Mouse (Mus musculus) stomach, postnatal 0 days (tissue): ENCODE results near the gene Kdm2a.

Source experiments
- CTCF ChIP-seq: IDR thresholded peaks from 2 replicates; pipeline ENCODE4 v1.5.1; 2016; ENCODE audit warnings: antibody characterized with exemption, low read depth, mild to moderate bottlenecking, moderate library complexity
- EP300 ChIP-seq: optimal IDR thresholded peaks from 2 replicates; pipeline ENCODE3; 2016; ENCODE audit warnings: antibody characterized with exemption

DNA sequence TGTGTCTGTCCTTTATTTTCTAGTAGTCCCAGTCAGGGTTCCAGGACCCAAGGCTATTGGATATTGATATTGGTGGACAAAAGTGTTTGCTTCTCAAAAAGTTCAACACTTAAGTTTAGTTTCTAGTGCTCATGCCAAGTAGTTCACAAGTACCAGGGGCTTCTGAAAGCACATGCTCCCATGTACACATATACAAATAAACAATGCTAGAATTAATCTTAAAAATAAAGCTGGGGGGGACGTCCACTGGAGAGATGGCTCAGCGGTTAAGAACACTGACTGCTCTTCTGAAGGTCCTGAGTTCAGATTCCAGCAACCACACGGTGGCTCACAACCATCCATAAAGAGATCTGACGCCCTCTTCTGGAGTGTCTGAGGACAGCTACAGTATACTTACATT, 13.1 kb downstream of the Kdm2a start:
- TF ChIP-seq CTCF (peak; percentile 20; the same call in 1 of the 2 replicates), EP300 (no peak)
